Mouse (Mus musculus) thymus, adult 2 months (tissue): ENCODE results near the gene Gm6482.
"Not testable (repeated sequence)": the region's sequence is repeated elsewhere in the genome, so short reads cannot be mapped to it uniquely, and the experiment has no call there.

Experiments
- CTCF ChIP-seq: fragments of 200-500 bp; IDR thresholded peaks from 2 replicates; pipeline ENCODE4 v1.5.1; 2012; ENCODE audit warnings: mild to moderate bottlenecking, control low read depth, low read length, moderate library complexity, borderline replicate concordance; ENCODE audit not compliant: control insufficient read depth, poor library complexity, insufficient read depth; ENCODE audit errors: extremely low read depth
- POLR2A ChIP-seq: fragments of 200-500 bp; IDR thresholded peaks from 2 replicates; pipeline ENCODE4 v1.6.1; 2012; ENCODE audit warnings: mild to moderate bottlenecking, low read length, control low read depth, moderate library complexity; ENCODE audit not compliant: control insufficient read depth, poor library complexity, insufficient read depth; ENCODE audit errors: extremely low read depth

- TF ChIP-seq POLR2A, CTCF: not testable (repeated sequence)
These were observed 45.3 kb upstream of the Gm6482 start, which contains the start of gene Gm7954 for GRCm38 (mm10) chr14:41453418-41453817.
